Mouse (Mus musculus) olfactory bulb, adult 2 months (tissue): ENCODE measurements around the gene Clpb. TPM values are rescaled to one million over a fixed set of nuclear protein-coding genes. Genes with fewer than 3 reads are reported as not detected.

Source experiments
- H3K27ac ChIP-seq: fragments of 200-500 bp; 2 replicates; pipeline ENCODE4 v1.5.1; 2012; ENCODE audit warnings: low read depth, low read length; ENCODE audit not compliant: insufficient read depth
- H3K4me1 ChIP-seq: fragments of 200-500 bp; 2 replicates; pipeline ENCODE4 v1.6.1; 2012; ENCODE audit warnings: low read length; ENCODE audit not compliant: control insufficient read depth, insufficient read depth
- H3K4me3 ChIP-seq: fragments of 200-500 bp; 2 replicates; pipeline ENCODE4 v1.5.1; 2012; ENCODE audit warnings: mild to moderate bottlenecking, low read depth, low read length, moderate library complexity; ENCODE audit not compliant: insufficient read depth
- CTCF ChIP-seq: fragments of 200-500 bp; IDR thresholded peaks from 2 replicates; pipeline ENCODE4 v1.5.1; 2012; ENCODE audit warnings: low read depth, mild to moderate bottlenecking, low read length, moderate library complexity; ENCODE audit not compliant: insufficient read depth
- POLR2A ChIP-seq: fragments of 200-500 bp; IDR thresholded peaks from 2 replicates; pipeline ENCODE4 v1.6.1; 2012; ENCODE audit warnings: mild to moderate bottlenecking, low read depth, low read length, moderate library complexity; ENCODE audit not compliant: insufficient read depth
- WGBS: fragments of 180-500 bp; shearing (Covaris S2); methylation state at CpG from one replicate; pipeline ENCODE4 v1.1.7; 2018; 5-methylcytosine and 5-hydroxymethylcytosine counted together
- polyA plus RNA-seq: library from polyadenylated mRNA; stranded (reverse); fragments of >200 nt; gene quantifications from 2 replicates; pipeline ENCODE4 v1.2.4, GENCODE M21; 2012; ENCODE audit warnings: low replicate concordance; ENCODE audit not compliant: missing spikeins, insufficient read depth, insufficient read length

Clpb gene
- polyA plus RNA-seq, 1 experiment = not detected

GRCm38 (mm10) chr7:101833352-101833751 lies 169.9 kb downstream of the Clpb start:
- Histone ChIP-seq H3K4me1 (peaks cover 10% of the 10 kb centered on the region; the same call in 1 of the 2 replicates), H3K27ac (no peak overlapping the region), H3K4me3 (no peak overlapping the region)
- WGBS = 85% methylated on average over 5 of the region's 5 CpGs
- no peak for TF ChIP-seq CTCF

- H3K27ac ChIP-seq = no peak overlapping the region
- peaks cover 12% of the 10 kb centered on the region for H3K4me1 ChIP-seq
- WGBS = 67% methylated on average over 3 of the region's 3 CpGs
- TF ChIP-seq CTCF = no peak
- TF ChIP-seq POLR2A = no peak
- no peak overlapping the region for H3K4me3 ChIP-seq
These were observed 170.6 kb downstream of the Clpb start for GRCm38 (mm10) chr7:101833916-101834584.

DNA sequence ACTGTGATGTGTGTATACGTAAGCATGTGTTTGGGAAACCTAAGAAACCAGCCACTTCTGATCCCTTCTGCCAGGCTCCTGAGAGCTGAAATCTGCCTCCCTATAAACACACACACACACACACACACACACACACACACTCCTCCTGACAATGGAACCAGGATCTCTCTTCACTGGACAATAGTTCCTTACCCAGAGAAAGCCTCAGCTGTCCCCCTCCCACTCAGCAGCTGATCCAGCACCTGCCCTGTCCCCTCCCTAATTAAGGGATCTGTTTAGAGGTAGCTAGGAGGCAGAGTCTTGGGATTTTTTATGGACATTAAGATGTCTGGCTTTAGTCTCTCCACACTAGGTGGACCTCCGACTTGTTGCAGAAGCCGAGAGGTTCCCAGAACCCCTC lies 171.5 kb downstream of the Clpb start:
- H3K4me1 ChIP-seq = peaks cover 12% of the 10 kb centered on the region
- TF ChIP-seq POLR2A (no peak), CTCF (no peak)
- no peak overlapping the region for H3K4me3 ChIP-seq
- no peak overlapping the region for H3K27ac ChIP-seq
- WGBS = 72% methylated on average over 3 of the region's 3 CpGs

DNA sequence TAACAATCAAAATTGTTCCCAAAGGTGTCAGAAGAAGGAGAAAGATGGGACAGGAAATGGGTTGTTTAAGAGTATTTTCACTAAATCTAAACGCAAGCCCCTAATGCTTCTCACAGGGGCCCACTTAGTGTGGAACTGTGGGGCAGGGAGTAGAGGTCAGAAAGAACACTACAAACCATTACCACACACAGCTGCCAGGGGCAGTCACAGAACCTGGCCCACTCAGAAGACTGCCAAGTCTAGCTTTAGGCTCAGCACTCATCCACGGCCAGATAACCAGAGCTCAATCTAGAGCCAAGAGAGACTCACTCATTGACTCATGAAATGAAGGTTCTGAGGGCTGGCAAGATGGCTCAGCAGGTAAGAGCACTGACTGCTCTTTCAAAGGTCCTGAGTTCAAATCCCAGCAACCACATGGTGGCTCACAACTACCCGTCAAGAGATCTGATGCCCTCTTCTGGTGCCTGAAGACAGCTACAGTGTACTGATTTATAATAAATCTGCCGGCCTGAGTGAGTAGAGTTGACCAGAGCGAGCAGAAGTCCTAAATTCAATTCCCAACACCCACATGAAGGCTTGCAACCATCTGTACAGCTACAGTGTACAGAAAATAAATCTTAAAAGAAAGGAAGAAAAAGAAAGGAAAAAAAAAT lies 172.2 kb downstream of the Clpb start:
- WGBS = 50% methylated on average over 5 of the region's 5 CpGs
- Histone ChIP-seq H3K27ac (no peak overlapping the region), H3K4me1 (peaks cover 12% of the 10 kb centered on the region), H3K4me3 (no peak overlapping the region)
- no peak for TF ChIP-seq POLR2A
- no peak for TF ChIP-seq CTCF

DNA sequence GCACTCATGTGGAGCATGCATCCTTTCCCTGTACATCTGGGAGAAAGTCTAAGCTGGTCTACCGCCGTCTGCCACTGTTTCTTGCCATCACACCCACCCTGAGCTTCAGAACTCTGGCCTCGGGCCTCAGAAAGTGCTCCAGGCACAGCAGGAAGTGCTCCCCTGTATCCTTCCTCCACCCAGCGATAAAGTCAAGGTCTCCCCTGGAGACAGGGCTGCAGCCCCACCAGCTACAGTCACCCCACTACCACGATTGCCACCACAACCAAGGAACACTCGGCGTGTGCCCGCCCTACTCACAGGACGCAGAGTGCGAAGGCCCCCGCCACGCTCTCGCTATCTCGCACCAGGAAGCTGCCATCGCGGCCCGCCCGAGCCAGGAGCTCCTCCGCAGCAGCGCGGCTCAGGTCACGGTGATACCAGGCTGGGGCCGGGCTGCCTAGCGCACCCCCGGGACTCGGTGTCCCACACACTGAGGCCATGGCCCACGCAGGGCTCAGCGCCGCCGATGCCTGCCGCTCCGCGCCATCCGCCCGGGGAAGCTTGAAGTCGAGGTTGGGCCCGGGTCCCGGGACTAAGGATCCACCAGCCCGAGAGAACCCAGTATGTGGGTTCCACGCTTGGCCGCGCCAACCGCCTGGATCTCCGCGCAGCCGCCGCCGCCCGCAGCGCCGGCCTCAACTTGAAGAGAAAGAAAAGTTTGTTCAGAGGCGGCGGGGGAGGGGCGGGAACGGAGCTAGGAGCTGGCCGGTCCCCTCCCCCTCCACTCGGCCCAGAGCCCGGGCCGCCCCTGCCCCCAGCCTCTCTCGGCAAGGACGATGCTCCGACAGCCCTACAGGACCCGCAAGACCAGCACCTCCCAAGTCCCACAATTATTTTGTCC lies 173.1 kb downstream of the Clpb start:
- peak overlapping the region; percentile 61 for H3K27ac ChIP-seq
- peak overlapping the region; percentile 64 for H3K4me3 ChIP-seq
- peaks cover 12% of the 10 kb centered on the region for H3K4me1 ChIP-seq
- no peak for TF ChIP-seq CTCF
- no peak for TF ChIP-seq POLR2A
- under 1% methylated on average over 62 of the region's 63 CpGs for WGBS

GRCm38 (mm10) chr7:101837154-101837605 lies 173.7 kb downstream of the Clpb start:
- no peak for TF ChIP-seq POLR2A
- no peak for TF ChIP-seq CTCF
- Histone ChIP-seq H3K4me3 (peak overlapping the region; percentile 64), H3K27ac (peak overlapping the region; percentile 10), H3K4me1 (peaks cover 12% of the 10 kb centered on the region)
- under 1% methylated on average over 20 of the region's 20 CpGs for WGBS

GRCm38 (mm10) chr7:101837606-101838471 lies 174.4 kb downstream of the Clpb start, which contains the start of gene Inppl1:
Gene Inppl1 (minus strand): TSS chr7:101838229.
- under 1% methylated on average over 64 of the region's 64 CpGs for WGBS
- TF ChIP-seq CTCF (no peak), POLR2A (no peak)
- Histone ChIP-seq H3K27ac (peak within 1 kb of the TSS; percentile 10), H3K4me1 (peaks cover 12% of the 10 kb centered on the region), H3K4me3 (peak within 1 kb of the TSS; percentile 64)

DNA sequence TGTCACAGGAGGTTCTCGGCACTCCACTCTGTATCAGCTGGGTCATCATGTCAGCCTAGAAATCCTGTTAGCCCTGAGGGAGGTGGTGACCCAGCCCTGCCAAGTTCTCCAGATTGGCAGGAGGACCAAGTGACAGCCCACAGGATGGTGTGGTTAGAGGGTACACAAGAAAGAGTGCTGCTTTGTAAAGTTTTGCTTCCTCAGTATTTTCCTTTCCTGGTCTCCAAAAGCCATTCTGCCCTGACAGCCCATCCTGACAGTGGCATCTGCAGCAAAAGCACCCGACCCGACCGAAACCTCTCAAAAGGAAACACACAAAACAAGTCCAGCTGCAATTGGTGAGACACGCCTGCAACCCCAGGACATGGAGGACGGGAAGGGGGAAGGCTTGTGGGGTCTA lies 180.8 kb downstream of the Clpb start:
- no peak overlapping the region for H3K27ac ChIP-seq
- no peaks in the 10 kb centered on the region for H3K4me1 ChIP-seq
- WGBS = 83% methylated on average over 6 of the region's 6 CpGs
- TF ChIP-seq POLR2A (no peak), CTCF (no peak)
- H3K4me3 ChIP-seq = no peak overlapping the region

Other genes starting within 250 kb of the Clpb start
- gene Pde2a, start 241.9 kb upstream of the Clpb start, polyA plus RNA-seq = not detected in 2 replicates
- gene Art2b, start 78.0 kb upstream of the Clpb start, polyA plus RNA-seq = not detected in 2 replicates
- gene Phox2a, start 154.7 kb downstream of the Clpb start, polyA plus RNA-seq = not detected in 2 replicates
- gene Inppl1, start 174.6 kb downstream of the Clpb start, polyA plus RNA-seq = not detected in 2 replicates
- not detected in 2 replicates for gene Folr2, start 193.6 kb downstream of the Clpb start, polyA plus RNA-seq
- gene Anapc15, start 200.1 kb downstream of the Clpb start, polyA plus RNA-seq = not detected in 2 replicates
- not detected in 2 replicates for gene Folr1, start 207.2 kb downstream of the Clpb start, polyA plus RNA-seq
- not detected in 2 replicates for gene Lamtor1, start 242.3 kb downstream of the Clpb start, polyA plus RNA-seq
- gene Tomt, start 242.7 kb downstream of the Clpb start, polyA plus RNA-seq = not detected in 2 replicates